Mouse (Mus musculus) hindbrain, embryonic 12.5 days (tissue): Measurements from ENCODE around the gene Fbp2. TPM values are rescaled to one million over a fixed set of nuclear protein-coding genes. Genes with fewer than 3 reads are reported as not detected.
A peak's percentile ranks its signal among the peaks of the same experiment; 100 is the strongest.

Experiments used
- ATAC-seq: fragments of 200-750 bp; cut with Nextera tagmentation; 2 replicates; pipeline ENCODE4 v1.8.0; 2017; ENCODE audit warnings: moderate TSS enrichment; ENCODE audit not compliant: low FRiP score
- H3K27ac ChIP-seq: fragments of 300-500 bp; sonication (generic); 2 replicates; pipeline ENCODE4 v1.5.1; 2016; ENCODE audit warnings: mild to moderate bottlenecking
- H3K27me3 ChIP-seq: fragments of 300-500 bp; sonication (generic); 2 replicates; pipeline ENCODE4 v1.6.1; 2016; ENCODE audit warnings: mild to moderate bottlenecking
- H3K36me3 ChIP-seq: fragments of 300-500 bp; sonication (generic); 2 replicates; pipeline ENCODE4 v1.6.1; 2016; ENCODE audit warnings: mild to moderate bottlenecking
- H3K4me1 ChIP-seq: fragments of 300-500 bp; sonication (generic); 2 replicates; pipeline ENCODE4 v1.6.1; 2016
- H3K4me2 ChIP-seq: fragments of 300-500 bp; sonication (generic); replicated peaks from 2 replicates; pipeline ENCODE4 v1.6.1; 2016; ENCODE audit warnings: mild to moderate bottlenecking
- H3K4me3 ChIP-seq: fragments of 300-500 bp; sonication (generic); 2 replicates; pipeline ENCODE4 v1.5.1; 2016; ENCODE audit warnings: mild to moderate bottlenecking
- H3K9ac ChIP-seq: fragments of 300-500 bp; sonication (generic); 2 replicates; pipeline ENCODE4 v1.6.1; 2016; ENCODE audit warnings: mild to moderate bottlenecking, moderate library complexity
- H3K9me3 ChIP-seq: fragments of 300-500 bp; sonication (generic); replicated peaks from 2 replicates; pipeline ENCODE4 v1.6.1; 2016; ENCODE audit warnings: mild to moderate bottlenecking
- WGBS: fragments of 180-500 bp; shearing (Covaris S2); methylation state at CpG from one replicate; pipeline ENCODE4 v1.1.7; 2016; 5-methylcytosine and 5-hydroxymethylcytosine counted together
- polyA plus RNA-seq: library from polyadenylated mRNA; unstranded; fragments of >200 nt; fragmentation: Nextera tagmentation; extraction: Ambion mirVana; gene quantifications from 2 replicates; pipeline ENCODE4 v1.2.1, GENCODE M21; 2016

The Fbp2 gene
- 0.29 and 0.36 TPM in 2 replicates for polyA plus RNA-seq

DNA sequence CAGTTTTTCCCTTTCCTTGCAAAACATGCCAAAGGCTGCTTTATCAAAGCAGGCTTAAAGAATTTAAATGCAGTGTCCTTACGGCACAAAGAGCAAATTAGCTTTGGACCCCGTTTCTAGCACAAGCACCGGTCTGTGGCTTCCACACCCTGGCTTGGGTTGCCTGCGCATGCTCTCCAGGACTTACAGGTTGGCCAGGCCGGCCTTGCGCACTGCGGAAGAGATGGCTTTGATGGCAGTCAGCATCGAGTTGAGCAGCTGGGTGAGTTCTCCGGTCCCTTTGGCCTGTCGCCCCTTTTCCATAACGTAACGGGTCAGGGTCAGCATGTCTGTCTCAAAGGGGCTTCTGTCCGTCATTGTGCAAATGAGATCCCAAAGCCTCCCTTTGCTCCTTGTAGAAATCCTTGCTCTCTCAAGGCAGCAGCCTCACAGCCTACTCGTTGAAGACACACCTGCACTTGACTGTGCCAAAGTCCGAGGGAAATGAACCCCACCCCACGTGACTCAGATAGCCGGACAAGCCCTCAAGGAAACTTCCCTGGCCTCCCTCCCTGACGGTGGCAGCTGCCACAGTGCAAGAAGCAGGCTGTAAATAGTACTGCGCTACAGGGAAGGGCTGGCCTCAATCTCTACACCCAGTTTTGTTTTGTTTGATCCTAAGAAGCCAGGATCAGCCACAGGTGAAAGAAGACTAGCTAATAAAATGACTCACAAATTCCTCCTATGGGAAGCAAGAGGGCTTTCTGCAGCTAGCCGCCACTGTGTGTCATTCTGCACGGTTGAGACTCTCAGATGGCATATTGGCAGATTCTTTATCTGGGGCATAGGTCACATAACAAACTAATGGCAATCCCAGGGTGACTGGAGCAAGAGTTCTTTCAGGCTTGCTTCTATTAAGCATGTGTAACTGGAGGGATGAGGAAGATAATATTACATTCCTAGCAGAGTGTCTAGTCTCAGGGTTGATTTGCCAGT, at the start of gene Fbp2:
Gene Fbp2, minus strand, starts transcription at position 482 of the 975 bp plus-strand sequence.
- Histone ChIP-seq H3K27me3 (no peaks in the 10 kb centered on the region), H3K4me2 (no peak within 1 kb of the TSS), H3K4me3 (no peak within 1 kb of the TSS), H3K9ac (no peak within 1 kb of the TSS), H3K4me1 (no peaks in the 10 kb centered on the region), H3K36me3 (no peaks in the 10 kb centered on the region), H3K9me3 (no peaks in the 10 kb centered on the region), H3K27ac (no peak within 1 kb of the TSS)
- ATAC-seq: no peak
- WGBS: 72% methylated on average over 21 of the region's 21 CpGs

DNA sequence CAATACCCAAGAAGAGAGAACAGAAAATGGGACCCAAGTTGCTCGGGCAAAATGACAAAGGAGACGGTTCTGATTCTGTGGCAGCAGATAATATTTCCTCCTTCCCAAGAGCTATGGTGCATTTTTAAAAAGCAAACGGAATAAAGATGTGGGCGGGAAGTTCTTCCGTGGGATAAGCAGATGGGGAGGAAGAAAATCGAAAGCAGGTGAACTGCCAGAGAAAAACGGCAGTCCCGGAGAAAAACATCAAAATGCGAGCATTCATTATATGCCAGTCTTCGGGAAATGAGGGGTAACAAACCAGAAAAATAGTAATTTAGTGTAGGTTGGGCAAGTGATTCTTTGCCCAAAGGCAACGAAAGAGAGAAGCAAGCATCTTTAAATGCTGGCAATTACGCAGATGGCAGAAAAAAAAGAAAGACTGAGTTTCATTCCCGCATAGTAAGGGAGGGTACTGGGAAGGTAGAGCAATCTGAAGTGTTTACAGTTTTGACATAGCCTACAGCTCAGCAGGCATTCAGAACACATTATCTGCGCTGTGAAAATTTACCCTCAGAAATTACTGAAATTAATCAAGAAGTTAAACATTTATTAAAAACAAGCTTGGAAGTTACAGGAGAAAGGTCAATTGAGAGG, 49.4 kb upstream of the Fbp2 start:
- 71% methylated on average over 14 of the region's 14 CpGs for WGBS
- Histone ChIP-seq H3K4me3 (no peak overlapping the region), H3K27ac (no peak overlapping the region), H3K4me1 (peaks cover 6% of the 10 kb centered on the region), H3K36me3 (no peaks in the 10 kb centered on the region), H3K9me3 (no peaks in the 10 kb centered on the region), H3K9ac (no peak overlapping the region), H3K27me3 (no peaks in the 10 kb centered on the region), H3K4me2 (no peak overlapping the region)
- no peak for ATAC-seq

DNA sequence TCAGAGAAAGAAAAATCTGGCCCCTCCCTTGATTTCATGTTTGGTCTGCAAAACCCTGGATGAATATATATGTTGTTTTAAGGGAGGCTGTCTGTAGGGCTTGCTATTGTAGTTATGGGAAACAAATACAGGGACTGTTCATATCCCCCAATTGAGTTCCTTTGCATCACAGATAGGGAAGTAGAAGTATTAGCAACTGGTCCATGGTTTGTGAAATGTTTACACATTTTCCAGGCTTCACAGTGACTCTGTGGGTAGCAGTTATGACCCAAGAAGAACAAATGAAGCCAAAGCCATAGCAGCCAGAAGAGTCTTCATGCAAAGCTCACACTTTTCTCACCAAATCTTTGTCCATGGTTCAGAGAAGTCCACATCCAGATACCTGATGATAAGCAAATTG, 42.9 kb upstream of the Fbp2 start:
- H3K36me3 ChIP-seq: no peaks in the 10 kb centered on the region
- ATAC-seq: no peak
- no peak overlapping the region for H3K4me2 ChIP-seq

DNA sequence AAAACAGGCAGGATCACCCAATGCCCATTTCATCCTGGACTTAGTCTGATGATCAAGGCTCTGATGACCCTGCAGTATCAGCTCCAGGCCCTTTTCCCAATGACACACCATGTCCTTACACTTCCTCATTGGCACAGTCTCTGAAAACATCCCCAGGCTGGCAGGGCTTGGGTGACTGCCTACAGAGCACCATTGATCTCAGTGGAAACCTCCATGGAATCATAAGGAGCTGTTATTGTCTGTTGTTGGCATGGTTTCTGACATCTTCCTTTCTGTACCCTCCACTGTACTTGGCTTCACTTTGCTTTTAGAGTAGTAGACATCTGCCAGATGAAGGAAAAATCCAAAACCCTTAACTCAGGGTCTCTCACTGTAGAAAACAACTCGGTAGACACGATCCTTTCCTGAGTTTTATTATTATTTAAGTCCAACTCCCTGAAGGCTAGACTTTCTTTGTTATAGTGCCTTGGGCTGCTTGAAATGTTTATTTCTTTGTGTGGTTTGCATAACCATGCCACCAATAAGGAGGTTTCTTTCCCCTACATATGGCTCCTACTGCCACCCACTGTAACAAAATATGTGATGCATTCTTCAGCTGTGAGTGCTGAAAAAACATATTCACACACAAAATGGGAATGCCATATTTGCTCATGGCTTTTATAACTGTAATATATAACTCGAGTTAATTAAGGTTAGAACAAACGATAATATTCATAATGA, 39.9 kb upstream of the Fbp2 start:
- Histone ChIP-seq H3K27ac (no peak overlapping the region), H3K9ac (no peak overlapping the region), H3K4me3 (no peak overlapping the region), H3K27me3 (no peaks in the 10 kb centered on the region), H3K4me2 (no peak overlapping the region), H3K9me3 (no peaks in the 10 kb centered on the region), H3K4me1 (peaks cover 2% of the 10 kb centered on the region; the same call in 1 of the 2 replicates), H3K36me3 (no peaks in the 10 kb centered on the region)
- 86% methylated on average over 4 of the region's 4 CpGs for WGBS
- ATAC-seq: no peak

More for the DNA sequence above, 42.9 kb upstream of the Fbp2 start:
- H3K9me3 ChIP-seq: no peaks in the 10 kb centered on the region
- no peak overlapping the region for H3K9ac ChIP-seq
- no peak overlapping the region for H3K4me3 ChIP-seq
- no peak overlapping the region for H3K27ac ChIP-seq
- H3K27me3 ChIP-seq: no peaks in the 10 kb centered on the region
- H3K4me1 ChIP-seq: no peaks in the 10 kb centered on the region

DNA sequence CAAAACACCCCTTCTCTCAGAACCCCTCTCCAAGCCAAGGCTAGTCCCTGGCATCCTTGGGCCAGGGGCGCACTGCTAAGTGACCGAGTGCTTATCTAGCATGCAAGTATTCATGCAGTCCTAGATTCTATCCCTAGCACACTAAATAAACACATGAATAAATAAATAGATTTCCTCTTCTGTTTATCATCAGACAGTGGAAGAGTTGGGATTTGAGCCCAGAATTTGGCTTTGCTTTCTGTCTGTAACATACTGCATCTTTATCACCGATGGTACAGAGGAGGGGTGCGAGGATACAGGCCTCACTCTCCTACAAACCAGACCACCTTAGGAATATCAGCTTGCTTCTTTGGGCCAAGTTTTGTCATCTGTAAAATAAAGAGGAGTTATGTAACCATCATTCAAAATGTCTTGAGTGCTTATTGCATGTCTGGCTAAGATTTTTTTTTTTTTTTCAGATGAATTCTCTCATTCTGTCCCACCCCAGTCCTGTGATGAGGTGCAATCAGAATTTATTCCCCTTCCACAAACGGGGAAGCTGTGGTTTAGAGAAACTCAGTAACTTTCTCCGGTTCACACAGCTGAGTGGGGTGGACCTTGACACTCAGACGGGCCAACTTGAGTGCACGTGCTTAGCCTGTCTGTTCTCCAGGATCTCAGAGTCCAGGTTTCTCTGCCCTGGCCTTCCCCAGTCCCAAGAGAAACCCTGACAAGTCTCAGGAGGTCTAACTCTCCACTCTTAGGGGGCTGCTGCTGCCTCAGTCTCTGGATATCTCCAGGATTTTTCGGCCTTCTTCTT, 35.0 kb upstream of the Fbp2 start:
- Histone ChIP-seq H3K9me3 (no peaks in the 10 kb centered on the region), H3K27me3 (peaks cover 19% of the 10 kb centered on the region), H3K4me3 (no peak overlapping the region), H3K4me2 (no peak overlapping the region), H3K36me3 (no peaks in the 10 kb centered on the region), H3K27ac (no peak overlapping the region), H3K9ac (no peak overlapping the region), H3K4me1 (peaks cover 2% of the 10 kb centered on the region; the same call in 1 of the 2 replicates)
- WGBS: 84% methylated on average over 9 of the region's 9 CpGs
- ATAC-seq: no peak

DNA sequence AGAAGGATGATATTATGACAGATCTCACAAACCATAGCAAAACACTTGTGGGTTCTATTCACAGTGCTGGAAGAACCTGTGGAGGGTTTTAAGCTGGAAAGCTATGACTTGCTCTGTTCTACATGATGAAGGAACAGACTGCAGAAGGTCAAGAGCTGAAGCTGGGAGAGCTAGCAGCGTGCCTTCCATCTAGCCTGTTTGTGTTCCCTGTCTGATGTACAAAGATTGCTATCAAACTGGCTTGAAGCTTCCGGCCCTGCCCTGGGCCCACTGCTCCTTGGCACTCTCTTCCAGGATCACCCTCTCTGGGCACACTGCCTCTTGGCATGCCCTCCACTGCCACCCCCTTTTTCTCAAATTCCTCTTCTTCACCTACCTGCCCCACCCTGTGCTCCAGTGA, 31.1 kb upstream of the Fbp2 start:
- Histone ChIP-seq H3K9ac (no peak overlapping the region), H3K4me3 (no peak overlapping the region), H3K4me2 (no peak overlapping the region), H3K36me3 (no peaks in the 10 kb centered on the region), H3K27ac (no peak overlapping the region), H3K4me1 (peaks cover 9% of the 10 kb centered on the region), H3K27me3 (peaks cover 37% of the 10 kb centered on the region), H3K9me3 (no peaks in the 10 kb centered on the region)
- WGBS: 79% methylated on average over 2 of the region's 2 CpGs
- ATAC-seq: no peak

DNA sequence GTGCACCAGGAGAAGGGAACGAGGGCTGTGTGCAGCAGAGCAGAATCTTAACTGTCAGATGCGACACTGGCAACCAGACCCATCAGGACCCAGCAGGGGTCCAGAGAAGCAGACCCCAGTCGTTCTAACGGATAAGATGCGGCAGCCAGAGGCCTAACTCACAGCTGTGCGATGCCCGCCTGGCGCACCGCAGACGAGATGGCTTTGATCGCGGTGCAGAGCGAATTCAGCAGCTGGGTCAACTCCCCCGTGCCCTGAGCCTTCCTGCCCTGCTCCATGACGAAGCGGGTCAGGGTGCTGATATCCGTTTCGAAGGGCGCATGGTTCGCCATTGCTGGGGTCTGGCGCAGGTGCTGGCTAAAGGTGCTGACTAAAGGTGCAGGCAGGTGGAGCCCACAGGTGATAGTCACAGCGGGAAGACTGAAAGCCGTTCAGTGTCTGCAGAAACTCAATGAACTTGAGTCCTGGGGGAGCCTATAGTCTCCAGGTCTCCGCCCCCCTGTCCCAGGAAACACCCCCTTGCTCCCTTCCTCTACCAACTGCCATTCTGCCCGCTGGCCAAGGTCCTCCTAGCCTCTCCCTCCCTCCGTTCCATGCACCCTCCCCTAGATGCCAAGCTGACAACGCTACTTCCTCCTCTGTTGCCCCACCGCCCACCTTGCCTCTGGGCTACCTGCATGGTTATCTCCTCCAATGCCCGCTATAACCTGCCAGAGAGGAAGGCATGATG, 29.7 kb upstream of the Fbp2 start, which contains the start of gene Fbp1:
Gene Fbp1, minus strand, starts transcription at position 571 of the 730 bp plus-strand sequence.
- peak within 1 kb of the TSS; percentile 22 for H3K4me3 ChIP-seq

DNA sequence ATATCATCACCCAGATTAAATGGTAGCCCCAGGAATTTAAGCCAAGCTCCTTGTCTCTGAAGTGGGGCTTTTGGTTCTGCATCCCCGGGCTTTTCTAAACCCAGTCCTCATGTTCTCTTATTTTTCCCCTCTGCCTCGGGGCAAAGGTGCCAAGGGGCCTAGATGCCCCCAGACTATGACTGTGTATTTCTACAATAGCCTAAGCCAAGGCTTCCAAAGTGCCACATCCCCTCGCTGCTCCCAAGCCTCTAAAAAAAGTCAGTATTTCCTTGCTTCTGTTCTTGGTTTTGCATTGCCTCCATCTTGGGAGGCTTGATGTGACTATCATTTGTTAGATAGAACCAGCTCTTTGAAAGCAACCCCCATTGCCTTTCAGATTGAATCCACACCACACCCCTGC, 26.3 kb upstream of the Fbp2 start:
- Histone ChIP-seq H3K4me2 (no peak overlapping the region), H3K36me3 (no peaks in the 10 kb centered on the region)

More for the DNA sequence above, 29.7 kb upstream of the Fbp2 start, which contains the start of gene Fbp1:
- peak within 1 kb of the TSS; percentile 48 for H3K4me2 ChIP-seq
- H3K27me3 ChIP-seq: peaks cover 37% of the 10 kb centered on the region
- no peaks in the 10 kb centered on the region for H3K9me3 ChIP-seq
- H3K9ac ChIP-seq: 0 out of 2 replicates have a peak within 1 kb of the TSS, but pooled peaks have one; percentile 4
- H3K27ac ChIP-seq: no peak within 1 kb of the TSS
- no peak for ATAC-seq
- H3K4me1 ChIP-seq: peaks cover 7% of the 10 kb centered on the region
- no peaks in the 10 kb centered on the region for H3K36me3 ChIP-seq
- 6% methylated on average over 28 of the region's 29 CpGs for WGBS

DNA sequence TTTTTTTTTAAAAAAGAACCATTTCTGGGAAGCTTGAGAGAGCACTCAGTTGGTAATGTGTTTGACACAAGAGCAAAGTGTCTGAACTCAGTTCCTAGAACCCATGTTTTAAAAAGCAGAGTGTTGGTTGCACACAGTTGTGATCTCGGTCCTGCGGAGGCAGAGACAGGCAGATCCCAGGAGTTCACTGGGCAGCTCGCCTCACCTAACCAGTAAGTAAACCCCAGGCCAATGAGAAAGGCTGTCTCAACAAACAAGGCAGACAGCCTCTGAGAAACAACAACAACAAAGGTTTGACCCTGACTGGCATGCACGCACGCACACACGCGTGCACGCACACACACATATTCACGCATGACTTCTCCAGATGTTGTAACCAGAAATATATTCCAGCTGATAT, 25.7 kb upstream of the Fbp2 start:
- WGBS: 89% methylated on average over 9 of the region's 9 CpGs
- H3K4me1 ChIP-seq: peaks cover 12% of the 10 kb centered on the region
- no peak overlapping the region for H3K9ac ChIP-seq
- H3K27ac ChIP-seq: no peak overlapping the region
- no peak for ATAC-seq
- H3K27me3 ChIP-seq: peaks cover 24% of the 10 kb centered on the region
- no peak overlapping the region for H3K4me3 ChIP-seq
- no peaks in the 10 kb centered on the region for H3K36me3 ChIP-seq
- no peaks in the 10 kb centered on the region for H3K9me3 ChIP-seq
- H3K4me2 ChIP-seq: no peak overlapping the region

More for the DNA sequence above, 26.3 kb upstream of the Fbp2 start:
- Histone ChIP-seq H3K9me3 (no peaks in the 10 kb centered on the region), H3K27ac (no peak overlapping the region), H3K4me3 (no peak overlapping the region), H3K4me1 (peaks cover 11% of the 10 kb centered on the region), H3K27me3 (peaks cover 30% of the 10 kb centered on the region), H3K9ac (no peak overlapping the region)
- WGBS: 80% methylated on average over 3 of the region's 3 CpGs
- no peak for ATAC-seq

DNA sequence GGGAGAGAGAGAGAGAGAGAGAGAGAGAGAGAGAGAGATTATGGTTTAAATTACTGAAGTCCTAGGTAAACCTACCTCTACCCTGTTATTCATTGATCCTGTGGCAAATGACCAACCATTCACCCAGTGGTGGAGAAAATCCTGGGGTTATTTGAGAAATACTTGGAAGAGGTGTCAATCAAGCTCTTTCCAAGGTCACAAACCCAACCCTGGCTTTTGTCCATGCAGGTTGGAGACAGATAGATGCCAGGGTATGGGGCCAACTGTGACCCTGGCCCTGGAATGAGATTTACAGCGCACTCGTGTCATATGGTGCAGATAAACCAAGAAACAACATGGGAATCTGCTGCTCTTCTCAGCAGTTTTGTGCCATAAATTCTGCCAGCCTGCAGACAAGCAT, 25.2 kb upstream of the Fbp2 start:
- peaks cover 19% of the 10 kb centered on the region for H3K27me3 ChIP-seq
- H3K4me2 ChIP-seq: no peak overlapping the region
- WGBS: 80% methylated on average over 2 of the region's 2 CpGs
- ATAC-seq: no peak
- H3K4me1 ChIP-seq: peaks cover 12% of the 10 kb centered on the region
- no peak overlapping the region for H3K4me3 ChIP-seq
- no peak overlapping the region for H3K27ac ChIP-seq
- H3K36me3 ChIP-seq: no peaks in the 10 kb centered on the region
- no peaks in the 10 kb centered on the region for H3K9me3 ChIP-seq
- H3K9ac ChIP-seq: no peak overlapping the region

DNA sequence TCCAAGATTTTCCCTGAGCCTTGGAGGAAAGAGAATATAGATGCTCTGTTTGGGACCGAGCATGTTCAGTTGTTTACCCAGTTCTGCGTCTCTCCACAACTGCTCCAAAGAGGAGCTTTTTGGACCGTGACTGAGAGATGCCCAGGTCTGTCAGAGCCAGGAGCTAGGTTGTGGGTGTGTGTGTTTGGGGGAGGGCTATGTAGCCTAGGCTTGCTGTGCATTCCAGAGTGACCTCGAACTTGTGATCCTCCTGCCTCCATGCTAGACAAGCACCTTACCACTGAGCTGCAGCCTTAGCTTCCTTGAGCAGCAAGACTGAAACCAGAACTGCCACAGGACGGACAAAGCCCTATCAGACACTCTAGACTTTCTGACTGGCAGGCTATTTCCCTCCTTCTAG, 24.6 kb upstream of the Fbp2 start:
- WGBS: 85% methylated on average over 5 of the region's 5 CpGs
- Histone ChIP-seq H3K4me3 (no peak overlapping the region), H3K9me3 (no peaks in the 10 kb centered on the region)

More for the DNA sequence above, 24.6 kb upstream of the Fbp2 start:
- Histone ChIP-seq H3K9ac (no peak overlapping the region), H3K27me3 (peaks cover 14% of the 10 kb centered on the region), H3K4me2 (no peak overlapping the region), H3K36me3 (no peaks in the 10 kb centered on the region), H3K4me1 (peaks cover 8% of the 10 kb centered on the region), H3K27ac (no peak overlapping the region)
- no peak for ATAC-seq
